Mouse (Mus musculus) adrenal gland, postnatal 10 days (tissue): ENCODE results near the gene Olfr1255. TPM values are rescaled to one million over a fixed set of nuclear protein-coding genes. Genes with fewer than 3 reads are reported as not detected.

Source experiments
- DNase-seq: peaks from one replicate; pipeline ENCODE4 v3.0.0; 2021; ENCODE audit warnings: mixed read lengths
- long read RNA-seq, 2 experiments: library from polyadenylated mRNA; stranded (forward); transcript quantifications; one replicate each; pipeline ENCODE4 v2.0.0; 2021
- total RNA-seq, 2 experiments: library from RNA; stranded (reverse); gene quantifications; 2 replicates each; pipeline ENCODE4 v1.2.3; 2021

The Olfr1255 gene
- total RNA-seq = not detected
- long read RNA-seq, experiment 1 = 0 reads
- long read RNA-seq, experiment 2 = 0 reads

DNA sequence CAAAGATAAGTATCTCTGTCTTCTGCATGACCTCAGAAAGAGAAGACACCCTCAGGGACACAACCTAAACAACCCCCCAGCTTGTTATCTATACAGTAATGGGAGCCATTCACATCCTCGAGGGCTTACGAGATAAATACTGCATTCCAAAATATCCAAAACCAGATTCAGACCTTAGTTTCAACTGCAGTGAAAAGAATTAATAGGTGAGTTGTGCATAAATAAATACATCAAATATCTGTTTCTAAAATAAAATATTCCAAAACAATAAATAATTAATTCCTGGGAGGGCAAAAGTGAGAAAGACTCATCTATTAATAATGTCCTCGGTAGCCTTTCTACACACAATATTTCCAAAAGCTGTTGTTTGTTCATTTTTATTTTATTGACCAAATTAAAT lies at the start of gene Olfr1255:
Gene Olfr1255 (plus strand): TSS at position 301 of the 400 bp plus-strand sequence.
- no peak for DNase-seq

DNA sequence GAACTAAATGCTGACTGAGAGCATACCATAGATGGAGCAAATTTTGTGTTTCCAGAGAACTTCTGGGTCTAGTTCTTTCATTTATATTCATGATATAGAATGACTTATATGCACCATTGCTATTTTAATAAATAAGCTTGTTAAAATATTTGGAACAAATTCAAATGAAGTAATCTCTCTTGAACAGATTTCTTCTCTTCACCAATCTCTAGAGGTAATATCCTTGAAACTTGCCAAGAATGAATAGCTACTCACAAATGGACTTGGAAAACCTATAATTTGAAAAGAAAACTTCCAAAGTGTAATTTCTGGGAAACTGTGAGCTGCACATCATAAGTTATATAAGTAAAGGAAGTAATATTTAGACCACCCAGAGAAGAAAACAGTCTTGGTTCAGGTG lies 18.3 kb upstream of the Olfr1255 start, which contains the start of gene Olfr1254:
Gene Olfr1254 (minus strand): TSS at position 101 of the 400 bp plus-strand sequence.
- no peak for DNase-seq

DNA sequence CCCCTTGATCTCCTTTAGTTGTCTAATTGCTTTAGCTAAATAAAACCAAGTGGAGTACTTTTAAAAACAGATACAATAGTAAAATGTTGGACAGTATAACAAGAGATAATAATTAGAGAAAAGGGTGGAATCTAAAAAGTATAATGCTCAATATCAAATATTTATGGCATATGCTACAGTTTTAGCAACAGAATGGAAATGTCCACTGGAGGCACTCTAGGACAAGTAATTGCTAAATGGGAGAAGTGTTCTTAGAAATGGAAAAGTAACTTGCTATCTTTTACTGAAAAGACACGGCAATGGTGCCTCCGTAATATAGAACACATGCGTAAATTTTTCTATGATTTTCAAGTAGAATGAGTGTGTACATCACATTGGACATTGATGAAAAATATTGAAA lies 12.3 kb upstream of the Olfr1255 start:
- no peak for DNase-seq

DNA sequence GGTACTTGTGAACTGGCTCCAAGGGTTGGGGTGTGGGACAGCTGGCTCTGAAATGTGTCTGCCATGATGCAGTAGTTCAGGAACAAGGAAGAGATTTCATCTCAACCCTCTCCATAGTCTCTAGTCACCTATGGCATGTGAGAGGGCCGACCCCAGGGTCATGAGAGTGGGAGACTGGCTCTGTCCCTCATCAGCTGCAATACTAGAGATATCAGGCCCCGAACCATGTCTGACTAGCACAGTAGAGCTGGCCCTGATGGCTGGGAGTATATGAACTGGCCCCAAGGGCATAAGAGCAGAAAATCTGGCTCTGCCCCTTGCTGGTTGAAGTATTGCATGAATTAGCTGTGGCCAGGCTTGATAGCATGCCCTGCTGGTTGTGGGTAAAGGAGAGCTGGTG lies 1.1 kb upstream of the Olfr1255 start:
- no peak for DNase-seq

DNA sequence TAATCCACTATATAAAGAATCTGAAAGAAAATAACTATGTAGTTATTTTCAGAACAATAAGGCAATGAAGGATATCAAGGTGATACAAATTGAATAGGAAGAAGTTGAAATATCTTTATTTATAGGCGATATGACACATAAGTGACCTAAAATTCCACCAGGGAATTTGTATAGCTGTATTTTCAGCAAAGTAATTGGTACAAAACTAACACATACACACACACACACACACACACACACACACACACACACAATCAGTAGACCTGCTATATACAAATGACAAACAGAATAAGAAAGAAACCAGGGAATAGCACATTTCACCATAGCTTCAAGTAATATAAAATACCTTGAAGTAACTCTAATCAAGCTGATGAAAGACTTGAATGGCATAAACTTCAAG lies 8.4 kb downstream of the Olfr1255 start:
- no peak for DNase-seq

DNA sequence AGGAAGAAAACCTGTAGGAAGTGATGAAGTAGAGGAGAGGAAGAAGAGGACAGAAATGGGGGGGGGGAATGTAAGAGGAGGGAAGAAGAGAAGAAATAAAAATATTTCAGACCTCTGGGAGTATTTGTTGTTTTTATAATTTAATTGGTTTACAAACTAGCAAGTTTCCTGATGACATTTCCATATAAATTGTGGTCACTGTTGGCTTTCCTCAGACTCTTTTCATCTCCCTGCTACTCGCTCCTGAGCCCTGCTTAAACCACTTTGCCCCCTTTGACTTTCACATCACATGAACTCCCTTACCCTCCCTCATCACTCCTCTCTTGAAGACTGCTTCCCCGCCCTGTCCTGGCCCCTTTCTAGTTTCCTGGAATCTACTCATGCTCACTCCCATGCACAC lies 29.6 kb downstream of the Olfr1255 start, which contains the start of gene Olfr1256:
Gene Olfr1256 (minus strand): TSS at position 101 of the 400 bp plus-strand sequence.
- no peak for DNase-seq

DNA sequence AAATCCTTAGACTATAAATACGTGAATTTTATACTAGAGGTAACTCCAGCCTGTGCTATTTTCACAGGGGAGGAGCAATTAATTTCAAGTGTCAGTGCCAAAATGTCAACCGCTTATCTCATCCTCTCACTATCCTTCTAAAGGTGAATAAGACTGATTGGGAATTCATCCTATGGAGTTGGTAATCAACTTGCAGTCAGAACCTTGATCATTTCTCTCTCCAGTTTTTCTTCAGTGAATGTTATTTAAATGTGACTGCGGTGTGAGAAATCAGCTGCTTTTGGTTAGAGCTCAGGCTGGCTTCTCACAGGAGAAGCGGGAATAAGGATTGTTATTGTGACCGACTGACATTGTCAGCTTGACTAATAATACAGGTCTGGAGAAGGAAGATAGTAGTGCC lies 36.3 kb downstream of the Olfr1255 start, which contains the start of gene Olfr48:
Gene Olfr48 (minus strand): TSS at position 101 of the 400 bp plus-strand sequence.
- DNase-seq = no peak

DNA sequence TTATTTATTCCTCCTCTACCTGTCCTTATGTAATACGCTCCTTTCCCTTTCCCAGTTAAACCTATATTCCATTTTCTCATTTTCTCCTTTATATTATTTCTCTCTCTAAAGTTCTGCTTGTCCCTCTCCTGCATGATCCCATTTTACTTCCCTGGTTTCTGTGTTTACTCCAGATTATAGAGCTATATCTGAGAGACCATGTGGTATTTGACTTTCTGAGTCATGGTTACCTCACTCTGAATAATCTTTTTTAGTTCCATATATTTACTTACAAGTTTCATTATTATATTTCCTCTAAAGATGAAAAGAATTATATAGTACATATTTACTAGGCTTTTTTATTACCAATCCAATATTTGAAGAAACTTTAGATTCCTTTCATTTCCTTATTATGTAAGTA lies 37.4 kb downstream of the Olfr1255 start:
- DNase-seq = no peak

Other genes starting within 250 kb of the Olfr1255 start
- not detected for gene Olfr1245, start 233.6 kb upstream of the Olfr1255 start, total RNA-seq
- not detected for gene Olfr1246, start 218.9 kb upstream of the Olfr1255 start, total RNA-seq
- not detected for gene Olfr1247, start 197.9 kb upstream of the Olfr1255 start, total RNA-seq
- gene Olfr1248, start 193.8 kb upstream of the Olfr1255 start, total RNA-seq = not detected
- not detected for gene Olfr1249, start 177.1 kb upstream of the Olfr1255 start, total RNA-seq
- gene Olfr1250, start 150.6 kb upstream of the Olfr1255 start, total RNA-seq = not detected
- not detected for gene Olfr1251, start 140.1 kb upstream of the Olfr1255 start, total RNA-seq
- not detected for gene Olfr1252, start 87.0 kb upstream of the Olfr1255 start, total RNA-seq
- not detected for gene Olfr1253, start 55.0 kb upstream of the Olfr1255 start, total RNA-seq
- gene Olfr1254, start 18.4 kb upstream of the Olfr1255 start, total RNA-seq = not detected
- not detected for gene Olfr1256, start 29.5 kb downstream of the Olfr1255 start, total RNA-seq
- gene Olfr48, start 36.2 kb downstream of the Olfr1255 start, total RNA-seq = not detected
- gene Olfr1257, start 66.4 kb downstream of the Olfr1255 start, total RNA-seq = not detected
- gene Olfr1258, start 115.3 kb downstream of the Olfr1255 start, total RNA-seq = not detected
- gene Olfr1259, start 136.6 kb downstream of the Olfr1255 start, total RNA-seq = not detected
- not detected for gene Olfr1260, start 162.3 kb downstream of the Olfr1255 start, total RNA-seq
- gene Olfr1261, start 179.2 kb downstream of the Olfr1255 start, total RNA-seq = not detected
- not detected for gene Olfr1262, start 188.1 kb downstream of the Olfr1255 start, total RNA-seq
- gene Olfr1263, start 200.1 kb downstream of the Olfr1255 start, total RNA-seq = not detected
- not detected for gene Olfr1264, start 213.5 kb downstream of the Olfr1255 start, total RNA-seq
- not detected for gene Olfr1265, start 223.3 kb downstream of the Olfr1255 start, total RNA-seq